Mouse (Mus musculus): ENCODE data around the gene Hoxd8. TPM values are rescaled to one million over a fixed set of nuclear protein-coding genes. Genes with fewer than 3 reads are reported as not detected.

The Hoxd8 gene
- polyA plus RNA-seq, 1 experiment from 2014 or later: 0.10 TPM

DNA sequence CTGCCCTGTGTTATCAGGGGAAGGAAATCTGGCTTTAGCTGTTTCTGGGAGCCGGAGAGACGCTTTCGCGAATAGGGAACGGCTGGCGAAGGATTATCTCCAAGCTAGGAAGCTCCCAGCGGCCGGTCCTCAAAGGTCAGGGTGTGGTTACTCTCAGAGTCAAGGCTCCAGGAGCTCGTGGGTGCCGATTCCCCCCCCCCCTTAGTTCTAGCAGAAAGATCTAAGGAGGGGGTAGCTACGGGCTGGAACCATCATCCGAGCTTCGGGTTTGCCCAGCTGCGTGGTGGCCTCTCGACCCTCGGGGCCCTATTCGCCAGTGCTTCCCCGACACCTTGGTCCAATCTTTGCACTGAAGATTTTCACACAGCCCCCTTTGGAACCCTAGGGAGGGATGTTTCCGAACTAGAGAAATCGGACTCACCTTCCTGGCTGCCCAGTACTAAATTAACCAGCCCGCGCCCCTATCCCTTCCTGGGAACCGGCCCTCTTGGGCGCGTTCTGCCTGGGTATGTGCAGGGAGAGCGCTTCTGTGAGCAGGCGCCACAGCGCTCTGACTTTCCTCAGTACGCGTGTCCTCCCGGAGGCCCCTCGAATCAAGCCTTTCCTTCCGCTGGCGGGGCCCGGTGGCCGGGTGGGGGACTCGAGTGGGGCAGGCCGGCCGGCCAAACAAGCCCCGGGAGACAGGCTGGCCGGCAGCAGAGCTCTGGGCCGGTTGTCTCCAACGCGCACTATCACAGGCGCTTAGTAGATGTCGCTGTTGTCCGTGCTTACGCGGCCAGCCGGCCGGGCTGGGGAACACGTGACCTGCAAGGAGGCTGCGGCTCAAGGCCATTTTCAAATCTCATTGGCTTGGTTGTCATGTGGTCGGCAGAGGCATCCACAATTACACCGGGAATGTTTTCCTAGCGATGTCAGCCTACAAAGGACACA, 13.1 kb upstream of the Hoxd8 start, which contains the start of gene Hoxd10:
TSS of gene Hoxd10 (plus strand) at position 903 of the 930 bp plus-strand sequence.
- peaks cover 98% of the 10 kb centered on the region for H3K27me3 ChIP-seq
- no peak within 1 kb of the TSS for H3K4me3 ChIP-seq
- no peak within 1 kb of the TSS for H3K9ac ChIP-seq (replicated peaks)
- no peak within 1 kb of the TSS for H3K27ac ChIP-seq (replicated peaks)
- no peak for ATAC-seq (replicated peaks)
- no peaks in the 10 kb centered on the region for H3K4me1 ChIP-seq
- H3K4me2 ChIP-seq (replicated peaks): no peak within 1 kb of the TSS
- WGBS: 1% methylated on average over 56 of the region's 56 CpGs
- no peaks in the 10 kb centered on the region for H3K36me3 ChIP-seq
- no peaks in the 10 kb centered on the region for H3K9me3 ChIP-seq

DNA sequence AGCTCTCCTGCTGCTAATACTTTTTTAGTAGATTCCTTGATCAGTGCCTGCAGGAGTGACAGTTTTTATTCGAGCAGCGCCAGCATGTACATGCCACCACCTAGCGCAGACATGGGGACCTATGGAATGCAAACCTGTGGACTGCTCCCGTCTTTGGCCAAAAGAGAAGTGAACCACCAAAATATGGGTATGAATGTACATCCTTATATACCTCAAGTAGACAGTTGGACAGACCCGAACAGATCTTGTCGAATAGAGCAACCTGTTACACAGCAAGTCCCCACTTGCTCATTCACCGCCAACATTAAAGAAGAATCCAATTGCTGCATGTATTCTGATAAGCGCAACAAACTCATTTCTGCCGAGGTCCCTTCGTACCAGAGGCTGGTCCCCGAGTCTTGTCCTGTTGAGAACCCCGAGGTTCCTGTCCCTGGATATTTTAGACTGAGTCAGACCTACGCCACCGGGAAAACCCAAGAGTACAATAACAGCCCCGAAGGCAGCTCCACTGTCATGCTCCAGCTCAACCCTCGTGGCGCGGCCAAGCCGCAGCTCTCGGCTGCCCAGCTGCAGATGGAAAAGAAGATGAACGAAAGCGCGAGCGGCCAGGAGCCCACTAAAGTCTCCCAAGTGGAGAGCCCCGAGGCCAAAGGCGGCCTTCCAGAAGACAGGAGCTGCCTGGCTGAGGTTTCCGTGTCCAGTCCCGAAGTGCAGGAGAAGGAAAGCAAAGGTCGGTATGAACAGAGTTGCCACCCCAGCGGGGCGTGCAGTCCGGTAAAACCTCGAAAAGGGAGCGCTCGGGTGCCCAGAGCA, 12.2 kb upstream of the Hoxd8 start:
- H3K27me3 ChIP-seq: peaks cover 98% of the 10 kb centered on the region
- H3K4me3 ChIP-seq: no peak overlapping the region
- no peaks in the 10 kb centered on the region for H3K9me3 ChIP-seq
- H3K36me3 ChIP-seq: no peaks in the 10 kb centered on the region
- H3K4me1 ChIP-seq: no peaks in the 10 kb centered on the region
- H3K4me2 ChIP-seq (replicated peaks): no peak overlapping the region
- no peak overlapping the region for H3K27ac ChIP-seq (replicated peaks)
- 4% methylated on average over 35 of the region's 35 CpGs for WGBS
- H3K9ac ChIP-seq (replicated peaks): no peak overlapping the region
- no peak for ATAC-seq (replicated peaks)

DNA sequence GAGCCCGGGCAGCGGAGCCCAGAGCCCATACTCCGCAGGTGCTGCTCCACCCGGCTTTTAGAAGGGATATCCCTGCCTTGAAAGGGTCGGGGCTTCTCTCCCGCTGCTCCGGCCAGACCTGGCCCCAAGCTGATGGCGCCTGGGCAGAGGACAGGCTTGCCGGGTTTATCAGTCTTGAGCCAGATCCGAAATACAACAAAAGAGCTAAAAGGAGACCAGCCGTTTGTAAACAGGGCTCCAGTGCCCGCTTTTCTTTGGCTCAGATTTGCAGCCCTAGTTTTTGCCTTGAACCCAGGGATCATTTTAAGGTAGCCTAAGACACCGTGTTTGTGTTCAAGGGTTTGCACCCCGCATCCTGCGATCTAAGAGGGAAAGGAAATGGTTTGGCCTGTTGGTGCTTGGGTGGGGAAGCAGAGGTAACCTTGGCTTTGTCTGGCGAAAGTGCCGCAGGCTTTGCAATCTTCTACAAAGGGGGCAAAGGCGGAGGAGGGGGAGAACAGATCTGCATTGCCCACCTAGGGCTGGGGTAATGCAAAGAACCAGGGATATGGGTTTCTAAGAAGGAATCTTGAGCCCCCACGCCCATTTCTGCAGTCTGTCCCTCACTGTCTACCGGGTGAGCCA, 11.5 kb upstream of the Hoxd8 start:
- ATAC-seq (replicated peaks): no peak
- WGBS: 1% methylated on average over 20 of the region's 20 CpGs
- no peaks in the 10 kb centered on the region for H3K36me3 ChIP-seq

DNA sequence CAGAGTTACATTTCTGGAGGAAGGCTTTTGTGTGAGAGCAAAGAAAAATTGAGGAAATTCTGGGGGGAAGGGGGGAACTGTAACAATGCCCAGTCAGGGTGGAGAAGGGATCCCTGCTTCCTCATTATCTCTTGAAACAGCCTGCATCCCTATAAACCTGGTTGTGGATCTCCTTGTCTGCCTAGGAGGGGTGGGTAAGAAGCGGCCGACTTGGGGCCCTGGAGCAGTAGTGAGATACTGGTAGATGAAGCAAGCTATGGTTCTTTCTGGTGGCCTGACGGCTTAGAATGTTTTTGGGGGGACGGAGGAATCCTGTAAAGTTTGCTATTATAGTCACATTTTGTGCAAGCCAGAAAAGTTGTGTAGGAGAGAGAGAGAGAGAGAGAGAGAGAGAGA, 11.0 kb upstream of the Hoxd8 start:
- H3K9ac ChIP-seq (replicated peaks): no peak overlapping the region
- no peak for ATAC-seq (replicated peaks)
- H3K27ac ChIP-seq (replicated peaks): no peak overlapping the region
- H3K27me3 ChIP-seq: peaks cover 97% of the 10 kb centered on the region
- H3K9me3 ChIP-seq: no peaks in the 10 kb centered on the region
- H3K4me2 ChIP-seq (replicated peaks): no peak overlapping the region
- H3K36me3 ChIP-seq: no peaks in the 10 kb centered on the region
- no peak overlapping the region for H3K4me3 ChIP-seq
- peaks cover 11% of the 10 kb centered on the region for H3K4me1 ChIP-seq
- WGBS: 10% methylated on average over 4 of the region's 4 CpGs

More for the DNA sequence above, 11.5 kb upstream of the Hoxd8 start:
- Histone ChIP-seq H3K4me2 (replicated peaks) (no peak overlapping the region), H3K9me3 (no peaks in the 10 kb centered on the region), H3K27me3 (peaks cover 98% of the 10 kb centered on the region), H3K4me1 (peaks cover 5% of the 10 kb centered on the region), H3K9ac (replicated peaks) (no peak overlapping the region), H3K27ac (replicated peaks) (no peak overlapping the region), H3K4me3 (no peak overlapping the region)

DNA sequence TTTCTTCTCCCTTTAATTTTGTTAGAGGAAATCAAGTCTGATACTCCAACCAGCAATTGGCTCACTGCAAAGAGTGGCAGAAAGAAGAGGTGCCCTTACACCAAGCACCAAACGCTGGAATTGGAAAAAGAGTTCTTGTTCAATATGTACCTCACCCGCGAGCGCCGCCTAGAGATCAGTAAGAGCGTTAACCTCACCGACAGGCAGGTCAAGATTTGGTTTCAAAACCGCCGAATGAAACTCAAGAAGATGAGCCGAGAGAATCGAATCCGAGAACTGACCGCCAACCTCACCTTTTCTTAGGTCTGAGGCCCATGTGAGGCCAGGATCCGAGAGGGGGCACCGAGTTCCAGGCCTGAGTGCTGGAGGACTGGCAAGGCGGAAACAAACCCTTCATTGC, 10.3 kb upstream of the Hoxd8 start:
- 1% methylated on average over 16 of the region's 16 CpGs for WGBS
- Histone ChIP-seq H3K27ac (replicated peaks) (no peak overlapping the region), H3K9ac (replicated peaks) (no peak overlapping the region), H3K4me1 (peaks cover 12% of the 10 kb centered on the region), H3K36me3 (no peaks in the 10 kb centered on the region), H3K4me3 (no peak overlapping the region), H3K9me3 (no peaks in the 10 kb centered on the region), H3K27me3 (peaks cover 96% of the 10 kb centered on the region), H3K4me2 (replicated peaks) (no peak overlapping the region)
- ATAC-seq (replicated peaks): no peak

DNA sequence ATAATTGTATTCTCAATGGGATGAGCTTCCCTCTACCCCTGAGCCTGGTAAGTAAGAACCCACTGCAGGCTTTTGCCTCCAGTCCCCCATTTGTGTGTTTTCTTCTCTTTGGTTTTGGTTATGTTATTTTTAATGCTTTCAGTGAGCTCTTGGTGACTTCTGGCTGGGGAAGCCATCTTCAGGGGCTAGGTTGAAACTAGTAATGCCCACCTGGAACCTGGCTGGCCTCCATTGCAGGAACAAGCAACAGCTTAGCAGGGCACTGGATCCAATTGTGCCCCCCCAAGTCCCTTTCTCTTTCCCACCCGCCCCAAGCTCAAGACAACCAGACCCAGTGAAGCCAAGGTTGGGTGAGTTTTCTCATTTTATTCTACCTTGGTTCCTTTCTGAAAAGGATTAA, 9.0 kb upstream of the Hoxd8 start:
- Histone ChIP-seq H3K4me2 (replicated peaks) (no peak overlapping the region), H3K9me3 (no peaks in the 10 kb centered on the region), H3K36me3 (no peaks in the 10 kb centered on the region), H3K27ac (replicated peaks) (no peak overlapping the region), H3K4me3 (no peak overlapping the region), H3K9ac (replicated peaks) (no peak overlapping the region), H3K4me1 (peaks cover 12% of the 10 kb centered on the region), H3K27me3 (peaks cover 97% of the 10 kb centered on the region)
- ATAC-seq (replicated peaks): no peak
- 7% methylated on average over 1 of the region's 1 CpGs for WGBS

DNA sequence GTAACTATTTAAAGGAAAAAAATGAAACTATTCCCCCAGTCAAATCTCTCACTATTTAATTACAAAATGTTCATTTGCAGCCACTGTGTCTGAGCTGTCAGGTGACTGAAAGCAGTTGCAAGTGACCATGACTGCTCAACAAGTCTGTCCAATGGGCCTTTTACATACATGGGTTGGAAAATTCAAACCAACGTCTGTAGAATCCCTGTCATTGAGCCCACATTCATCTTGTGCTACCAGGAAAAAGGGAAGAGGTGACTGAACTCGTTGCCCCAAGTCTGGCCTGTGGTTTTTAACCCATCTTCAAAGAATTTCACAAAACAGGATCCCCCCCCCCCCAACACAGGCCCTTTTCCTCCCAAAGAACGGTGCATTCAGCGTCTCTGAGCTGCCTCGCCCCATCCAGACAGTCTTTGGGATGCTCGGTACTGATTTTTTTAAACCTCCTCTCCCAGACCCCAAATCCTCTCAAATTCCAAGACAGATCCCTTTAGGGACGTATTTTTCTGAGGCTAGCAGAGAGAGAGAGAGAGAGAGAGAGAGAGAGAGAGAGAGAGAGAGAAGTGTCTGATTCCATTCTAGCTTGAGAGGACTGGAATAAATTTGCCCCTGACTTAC, 8.5 kb upstream of the Hoxd8 start:
- Histone ChIP-seq H3K4me3 (no peak overlapping the region), H3K36me3 (no peaks in the 10 kb centered on the region), H3K9ac (replicated peaks) (no peak overlapping the region), H3K27me3 (peaks cover 98% of the 10 kb centered on the region), H3K4me1 (peaks cover 12% of the 10 kb centered on the region), H3K9me3 (no peaks in the 10 kb centered on the region), H3K27ac (replicated peaks) (no peak overlapping the region), H3K4me2 (replicated peaks) (no peak overlapping the region)
- ATAC-seq (replicated peaks): no peak
- 5% methylated on average over 7 of the region's 7 CpGs for WGBS

DNA sequence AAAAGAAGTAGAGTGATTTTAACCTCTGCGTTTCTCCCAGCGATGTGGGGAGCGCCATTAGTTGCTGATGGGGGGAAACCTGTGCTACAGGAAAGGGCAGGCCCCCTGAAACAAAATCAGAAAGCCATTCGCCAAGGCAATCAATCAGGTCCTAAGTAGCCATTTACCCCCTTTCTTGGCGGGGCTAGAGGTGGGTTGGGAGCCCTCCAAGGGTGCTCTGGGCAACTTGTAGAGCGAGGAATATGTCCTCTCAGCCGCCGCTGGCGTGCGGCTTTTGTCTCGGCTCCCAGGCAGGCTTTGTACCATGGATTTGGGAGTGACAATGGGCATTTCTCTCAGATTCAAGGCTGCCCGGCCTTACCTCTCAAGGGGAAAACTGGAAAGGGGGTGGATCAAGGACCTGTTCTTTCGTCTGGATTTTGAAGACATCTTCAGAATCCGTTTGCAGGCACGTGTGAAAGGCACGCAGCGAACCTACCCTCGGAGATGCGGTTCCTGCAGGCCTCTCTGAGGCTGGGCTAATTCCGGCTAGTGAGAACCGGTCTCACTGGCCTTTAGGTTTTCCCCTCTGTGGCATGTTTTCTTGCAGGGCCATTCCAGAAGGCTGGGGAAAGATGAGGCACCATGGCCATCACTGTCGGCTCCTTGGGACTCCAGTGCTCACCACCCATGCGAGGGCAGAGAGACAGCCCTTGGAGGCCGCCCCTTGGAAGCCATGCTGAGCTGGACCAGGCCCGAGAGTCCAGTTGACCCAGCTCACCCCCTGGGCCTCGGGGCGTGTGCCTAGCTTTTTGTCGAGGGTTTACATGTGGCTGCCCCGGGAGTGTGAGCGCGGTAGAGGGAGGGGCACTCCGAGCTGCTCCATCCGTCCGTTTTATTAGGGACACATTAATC, 7.7 kb upstream of the Hoxd8 start:
- peaks cover 12% of the 10 kb centered on the region for H3K4me1 ChIP-seq
- no peaks in the 10 kb centered on the region for H3K36me3 ChIP-seq
- H3K4me3 ChIP-seq: no peak overlapping the region
- no peaks in the 10 kb centered on the region for H3K9me3 ChIP-seq
- no peak overlapping the region for H3K27ac ChIP-seq (replicated peaks)
- WGBS: 1% methylated on average over 34 of the region's 34 CpGs
- no peak overlapping the region for H3K4me2 ChIP-seq (replicated peaks)
- ATAC-seq (replicated peaks): no peak; the same call in 1 of the 2 replicates
- no peak overlapping the region for H3K9ac ChIP-seq (replicated peaks)
- H3K27me3 ChIP-seq: peaks cover 98% of the 10 kb centered on the region

DNA sequence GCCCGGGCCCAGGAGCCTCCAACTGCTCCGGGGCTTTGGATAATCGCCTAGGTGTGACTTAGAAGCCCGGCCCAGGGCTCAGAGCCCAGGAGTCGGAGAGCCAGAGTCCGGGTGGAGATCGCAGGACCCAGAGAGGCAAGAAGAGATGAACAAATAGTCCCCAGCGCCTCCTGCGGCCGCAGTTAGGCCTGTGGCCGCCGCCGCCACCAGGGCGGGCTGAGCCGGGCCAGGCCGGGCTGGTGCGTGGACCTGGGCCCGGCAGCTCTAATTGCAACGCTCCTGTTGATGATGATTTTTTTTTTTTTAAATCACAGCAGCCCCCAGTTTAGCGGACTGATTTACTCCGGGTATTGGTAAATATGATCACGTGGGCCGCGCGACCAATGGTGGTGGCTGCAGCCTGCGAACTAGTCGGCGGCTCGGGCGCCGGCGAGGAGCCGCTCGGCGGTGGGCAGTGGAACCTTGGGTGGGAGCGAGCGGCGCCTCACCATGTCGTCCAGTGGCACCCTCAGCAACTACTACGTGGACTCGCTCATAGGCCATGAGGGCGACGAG, 6.8 kb upstream of the Hoxd8 start, which contains the start of gene Hoxd9:
TSS of gene Hoxd9 (plus strand) at position 161 of the 555 bp plus-strand sequence.
- H3K9me3 ChIP-seq: no peaks in the 10 kb centered on the region
- H3K27ac ChIP-seq (replicated peaks): no peak within 1 kb of the TSS
- no peak within 1 kb of the TSS for H3K9ac ChIP-seq (replicated peaks)
- H3K4me1 ChIP-seq: peaks cover 12% of the 10 kb centered on the region
- ATAC-seq (replicated peaks): peak; percentile 60
- H3K4me2 ChIP-seq (replicated peaks): peak within 1 kb of the TSS; percentile 42
- H3K4me3 ChIP-seq: peak within 1 kb of the TSS; percentile 29
- peaks cover 97% of the 10 kb centered on the region for H3K27me3 ChIP-seq
- WGBS: under 1% methylated on average over 43 of the region's 43 CpGs
- no peaks in the 10 kb centered on the region for H3K36me3 ChIP-seq

DNA sequence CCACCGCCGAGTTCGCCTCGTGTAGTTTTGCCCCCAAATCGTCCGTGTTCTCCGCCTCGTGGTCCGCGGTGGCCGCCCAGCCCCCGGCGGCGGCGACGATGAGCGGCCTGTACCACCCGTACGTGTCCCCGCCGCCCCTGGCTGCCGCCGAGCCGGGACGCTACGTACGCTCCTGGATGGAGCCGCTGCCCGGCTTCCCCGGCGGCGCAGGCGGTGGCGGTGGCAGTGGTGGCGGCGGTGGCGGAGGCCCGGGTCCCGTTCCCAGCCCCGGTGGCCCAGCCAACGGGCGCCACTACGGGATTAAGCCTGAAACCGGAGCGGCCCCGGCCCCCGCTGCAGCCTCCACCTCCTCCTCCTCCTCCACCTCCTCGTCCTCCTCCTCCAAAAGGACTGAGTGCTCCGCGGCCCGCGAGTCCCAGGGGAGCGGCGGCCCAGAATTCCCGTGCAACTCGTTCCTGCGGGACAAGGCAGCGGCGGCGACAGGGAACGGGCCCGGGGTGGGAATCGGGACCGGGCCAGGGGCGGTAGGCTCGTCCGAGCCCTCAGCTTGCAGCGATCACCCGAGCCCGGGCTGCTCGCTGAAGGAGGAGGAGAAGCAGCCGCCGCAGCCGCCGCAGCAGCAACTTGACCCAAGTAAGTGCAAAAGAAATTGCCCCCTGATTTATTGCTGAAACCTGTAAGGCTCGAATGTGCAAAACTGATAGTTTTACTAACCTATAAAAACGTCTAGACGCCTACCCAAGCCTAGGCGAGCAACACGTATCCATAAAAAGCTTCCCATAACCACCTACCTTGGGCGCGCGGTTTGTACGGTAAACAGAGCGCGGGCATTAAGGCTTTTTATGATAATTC, 6.0 kb upstream of the Hoxd8 start:
- H3K27ac ChIP-seq (replicated peaks): no peak overlapping the region
- no peak overlapping the region for H3K9ac ChIP-seq (replicated peaks)
- 0 out of 2 replicates have a peak, but pooled peaks have one; percentile 19 for ATAC-seq (replicated peaks)
- no peaks in the 10 kb centered on the region for H3K9me3 ChIP-seq
- peak overlapping the region; percentile 42 for H3K4me2 ChIP-seq (replicated peaks)
- peaks cover 96% of the 10 kb centered on the region for H3K27me3 ChIP-seq
- H3K4me3 ChIP-seq: peak overlapping the region; percentile 29
- peaks cover 12% of the 10 kb centered on the region for H3K4me1 ChIP-seq
- H3K36me3 ChIP-seq: no peaks in the 10 kb centered on the region
- WGBS: under 1% methylated on average over 80 of the region's 86 CpGs

Measured in forebrain, embryonic 15.5 days (tissue).